ENCODE assay signal across 17 mouse cellular contexts in the genomic region with DNA sequence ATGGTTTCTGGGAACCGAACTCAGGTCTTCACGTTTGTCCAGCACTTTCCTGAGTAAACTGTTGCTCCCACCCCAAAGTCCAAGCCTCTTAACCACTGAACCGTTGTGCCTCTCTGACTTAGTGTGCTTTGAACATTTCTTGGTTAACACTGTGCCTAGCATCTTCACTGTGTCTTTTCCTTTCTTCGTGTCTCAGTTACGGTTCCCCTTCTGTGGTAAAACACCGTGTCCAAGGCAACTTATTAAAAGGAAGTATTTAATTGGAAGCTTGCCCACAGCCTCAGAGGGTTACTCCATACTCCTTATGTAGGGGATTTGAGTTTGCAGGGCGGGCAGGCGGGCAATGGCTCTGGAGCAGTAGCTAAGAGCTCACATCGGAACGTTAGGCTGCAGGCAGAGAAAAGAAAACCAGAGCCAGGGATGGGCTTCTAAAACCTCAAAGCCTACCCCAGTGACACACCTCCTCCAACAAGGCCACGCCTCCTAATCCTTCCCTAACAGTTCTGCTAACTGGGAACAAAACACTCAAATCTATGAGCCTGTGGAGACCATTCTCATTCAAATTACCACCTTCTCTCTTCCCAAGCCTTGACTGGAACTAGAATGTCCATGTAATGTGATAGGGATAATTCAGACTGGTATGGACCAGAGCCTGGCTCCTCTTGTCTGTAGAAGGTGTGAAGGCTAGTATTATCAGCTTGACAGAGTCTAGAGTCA. TPM values are rescaled to one million over a fixed set of nuclear protein-coding genes. Genes with fewer than 3 reads are reported as not detected.
DNase-seq lines count a peak whose midpoint lies in the region; ATAC-seq and TF ChIP-seq lines count a peak whose summit lies in the region.
"Had no signal": no experiment of that assay in that cellular context is flagged by ENCODE, and none has a peak within 500 bp of the region (broad histone marks: within the 10 kb centered on the region; RNA-seq: fewer than 3 reads in every experiment).

No protein-coding gene starts in this region.

- no peak for TF ChIP-seq POLR2A in bone marrow macrophage, adult 2 months (IDR thresholded peaks at IDR 0.05; ENCODE audit: borderline replicate concordance, low read depth, low read length)

- 93% methylated on average over 11 of the region's 11 CpGs for WGBS in heart, embryonic 11.5 days (ENCODE audit: insufficient replicate concordance)
- WGBS in liver, embryonic 15.5 days (ENCODE audit: insufficient replicate concordance): 84% methylated on average over 11 of the region's 11 CpGs
- WGBS in forebrain, embryonic 12.5 days: 94% methylated on average over 11 of the region's 11 CpGs
- WGBS in hindbrain, embryonic 14.5 days: 91% methylated on average over 11 of the region's 11 CpGs

- peaks cover 23% of the 10 kb centered on the region for H3K36me3 ChIP-seq in heart, embryonic 11.5 days (ENCODE audit: control insufficient read depth, insufficient read depth, low read length)
- H3K36me3 ChIP-seq in liver, embryonic 15.5 days (replicated peaks): no peaks in the 10 kb centered on the region; the same call in 1 of the 2 replicates
- no peaks in the 10 kb centered on the region for H3K36me3 ChIP-seq in forebrain, embryonic 12.5 days (replicated peaks)
- peaks cover 13% of the 10 kb centered on the region for H3K36me3 ChIP-seq in hindbrain, embryonic 14.5 days (replicated peaks; ENCODE audit: control insufficient read depth, insufficient read depth)

- ATAC-seq in heart, embryonic 11.5 days (replicated peaks; ENCODE audit: insufficient number of reproducible peaks, low FRiP score, low TSS enrichment): no peak
- ATAC-seq in liver, embryonic 15.5 days (ENCODE audit: insufficient read depth): no peak
- no peak for ATAC-seq in forebrain, embryonic 12.5 days (ENCODE audit: low FRiP score)
- no peak for ATAC-seq in hindbrain, embryonic 14.5 days (ENCODE audit: low FRiP score)
- ATAC-seq: midbrain, embryonic 13.5 days; Patski had no signal

- no peaks in the 10 kb centered on the region; the same call in 1 of the 2 replicates for H3K9me3 ChIP-seq in heart, embryonic 11.5 days (replicated peaks; ENCODE audit: control insufficient read depth, low read length)
- no peaks in the 10 kb centered on the region for H3K9me3 ChIP-seq in liver, embryonic 15.5 days (replicated peaks)
- 0 out of 2 replicates have a peak, but pooled peaks cover 5% of the 10 kb centered on the region for H3K9me3 ChIP-seq in forebrain, embryonic 12.5 days
- no peaks in the 10 kb centered on the region for H3K9me3 ChIP-seq in hindbrain, embryonic 14.5 days (ENCODE audit: control insufficient read depth, low read length)
- H3K9me3 ChIP-seq: forebrain, embryonic 10.5 days; midbrain, embryonic 13.5 days; neural tube, embryonic 13.5 days; stomach, embryonic 15.5 days had no signal

- H3K4me3 ChIP-seq in heart, embryonic 11.5 days (ENCODE audit: low read depth, low read length): no peak overlapping the region
- H3K4me3 ChIP-seq in bone marrow macrophage, adult 2 months (ENCODE audit: insufficient read depth, low read length): no peak overlapping the region
- no peak overlapping the region for H3K4me3 ChIP-seq in liver, embryonic 15.5 days (replicated peaks)
- H3K4me3 ChIP-seq in forebrain, embryonic 12.5 days (replicated peaks): no peak overlapping the region
- H3K4me3 ChIP-seq in hindbrain, embryonic 14.5 days (replicated peaks; ENCODE audit: low read length): no peak overlapping the region
- H3K4me3 ChIP-seq: forebrain, embryonic 10.5 days; midbrain, embryonic 13.5 days; neural tube, embryonic 13.5 days; stomach, embryonic 15.5 days had no signal

- TF ChIP-seq CTCF in bone marrow macrophage, adult 2 months (IDR thresholded peaks at IDR 0.05; ENCODE audit: low read depth, low read length): no peak

- H3K4me1 ChIP-seq in heart, embryonic 11.5 days (ENCODE audit: control insufficient read depth, insufficient read depth, low read length): peaks cover 28% of the 10 kb centered on the region
- peaks cover 18% of the 10 kb centered on the region for H3K4me1 ChIP-seq in bone marrow macrophage, adult 2 months (ENCODE audit: control insufficient read depth, insufficient read depth, low read length)
- H3K4me1 ChIP-seq in liver, embryonic 15.5 days (replicated peaks): peaks cover 53% of the 10 kb centered on the region
- no peaks in the 10 kb centered on the region for H3K4me1 ChIP-seq in forebrain, embryonic 12.5 days
- H3K4me1 ChIP-seq in hindbrain, embryonic 14.5 days (replicated peaks; ENCODE audit: control insufficient read depth, insufficient read depth, low read length): 0 out of 2 replicates have a peak, but pooled peaks cover 5% of the 10 kb centered on the region

- H3K27me3 ChIP-seq in heart, embryonic 11.5 days (ENCODE audit: control insufficient read depth, insufficient read depth, low read length): no peaks in the 10 kb centered on the region
- H3K27me3 ChIP-seq in liver, embryonic 15.5 days: no peaks in the 10 kb centered on the region
- no peaks in the 10 kb centered on the region for H3K27me3 ChIP-seq in forebrain, embryonic 12.5 days
- H3K27me3 ChIP-seq in hindbrain, embryonic 14.5 days (ENCODE audit: control insufficient read depth, insufficient read depth, low read length): no peaks in the 10 kb centered on the region
- H3K27me3 ChIP-seq: midbrain, embryonic 13.5 days; neural tube, embryonic 13.5 days; Patski; stomach, embryonic 15.5 days had no signal

- H3K4me2 ChIP-seq in heart, embryonic 11.5 days: no peak overlapping the region
- no peak overlapping the region for H3K4me2 ChIP-seq in liver, embryonic 15.5 days
- H3K4me2 ChIP-seq in forebrain, embryonic 12.5 days: no peak overlapping the region
- no peak overlapping the region for H3K4me2 ChIP-seq in hindbrain, embryonic 14.5 days (replicated peaks)
- H3K4me2 ChIP-seq: midbrain, embryonic 13.5 days; neural tube, embryonic 13.5 days; stomach, embryonic 15.5 days had no signal

- peak overlapping the region; percentile 35 for H3K27ac ChIP-seq in heart, embryonic 11.5 days (ENCODE audit: low read depth, low read length)
- peak overlapping the region; percentile 69 for H3K27ac ChIP-seq in bone marrow macrophage, adult 2 months (ENCODE audit: insufficient read depth, low read depth, low read length)
- peak overlapping the region; percentile 98 for H3K27ac ChIP-seq in liver, embryonic 15.5 days (replicated peaks)
- H3K27ac ChIP-seq in forebrain, embryonic 12.5 days: no peak overlapping the region
- H3K27ac ChIP-seq in hindbrain, embryonic 14.5 days: no peak overlapping the region
- H3K27ac ChIP-seq: forebrain, embryonic 10.5 days; midbrain, embryonic 13.5 days; neural tube, embryonic 13.5 days; stomach, embryonic 15.5 days had no signal

- no peak for DNase-seq in heart, postnatal 4 days
- DNase-seq in ES-CJ7 (ENCODE audit: low read depth, low spot score): peak; percentile 59
- DNase-seq in hindbrain, embryonic 14.5 days (ENCODE audit: low spot score): no peak
- DNase-seq in neural tube, embryonic 10.5 days (ENCODE audit: extremely low spot score, low spot score): no peak
- DNase-seq: adrenal gland, postnatal 14 days; cerebellum, adult 2 months; gastrocnemius, postnatal 25 days; kidney, postnatal 14 days had no signal

- no peak overlapping the region for H3K9ac ChIP-seq in heart, embryonic 11.5 days (ENCODE audit: low read depth, low read length)
- no peak overlapping the region for H3K9ac ChIP-seq in liver, embryonic 15.5 days
- H3K9ac ChIP-seq in forebrain, embryonic 12.5 days: no peak overlapping the region
- H3K9ac ChIP-seq in hindbrain, embryonic 14.5 days: no peak overlapping the region
- H3K9ac ChIP-seq: midbrain, embryonic 13.5 days; neural tube, embryonic 13.5 days; stomach, embryonic 15.5 days had no signal

RNA-seq across cellular contexts. Expression of gene Adam19, which starts 20.8 kb away (rescaled TPM):
- polyA plus RNA-seq in heart, embryonic 11.5 days (2014; fragmentation: Nextera tagmentation; extraction: Ambion mirVana): 24.4 and 31.7 TPM in 2 replicates
- total RNA-seq in heart, postnatal 4 days (2021): 100 to 1,000 TPM; 161 to 163 TPM
- polyA plus RNA-seq in bone marrow macrophage, adult 2 months (2012; ENCODE audit: insufficient read depth, insufficient read length, missing spikeins): 15.6 and 19.0 TPM in 2 replicates
- polyA plus RNA-seq in liver, embryonic 15.5 days (2015; fragmentation: Nextera tagmentation; extraction: Ambion mirVana): 0.93 and 0.98 TPM in 2 replicates
- 9.7 and 10.2 TPM in 2 replicates for polyA plus RNA-seq in forebrain, embryonic 12.5 days (2016; fragmentation: Nextera tagmentation; extraction: Ambion mirVana)
- polyA plus RNA-seq in hindbrain, embryonic 14.5 days (2014; fragmentation: Nextera tagmentation; extraction: Ambion mirVana): 12.2 and 14.5 TPM in 2 replicates

RNA-seq across cellular contexts. Expression of gene Gm12166, which starts 24.5 kb away (rescaled TPM):
- polyA plus RNA-seq in heart, embryonic 11.5 days (2014; fragmentation: Nextera tagmentation; extraction: Ambion mirVana): 2.4 and 9.0 TPM in 2 replicates
- total RNA-seq in heart, postnatal 4 days (2021): 1 to 10 TPM; 2.7 to 4.0 TPM
- 46.6 and 58.9 TPM in 2 replicates for polyA plus RNA-seq in bone marrow macrophage, adult 2 months (2012; ENCODE audit: insufficient read depth, insufficient read length, missing spikeins)
- 3.4 TPM in 2 replicates for polyA plus RNA-seq in liver, embryonic 15.5 days (2015; fragmentation: Nextera tagmentation; extraction: Ambion mirVana)
- polyA plus RNA-seq in forebrain, embryonic 12.5 days (2016; fragmentation: Nextera tagmentation; extraction: Ambion mirVana): 3.1 and 3.2 TPM in 2 replicates
- 4.4 and 6.6 TPM in 2 replicates for polyA plus RNA-seq in hindbrain, embryonic 14.5 days (2014; fragmentation: Nextera tagmentation; extraction: Ambion mirVana)

Comparison
In these comparisons a context has a peak if more than half of its experiments do, and no peak if none do; other contexts are left out.
1. H3K27ac ChIP-seq: peak in heart, embryonic 11.5 days (single experiment), bone marrow macrophage, adult 2 months (single experiment) and liver, embryonic 15.5 days (single experiment); none in forebrain, embryonic 12.5 days (single experiment) and hindbrain, embryonic 14.5 days (single experiment).